ENCODE assay signal across 8 mouse cellular contexts in genomic region chr7:56050487-56050911, GRCm38 (mm10). TPM values are rescaled to one million over a fixed set of nuclear protein-coding genes. Genes with fewer than 3 reads are reported as not detected.
A peak's percentile ranks its signal among the peaks of the same experiment; 100 is the strongest.
DNase-seq lines count a peak whose midpoint lies in the region; ATAC-seq and TF ChIP-seq lines count a peak whose summit lies in the region.

No protein-coding gene starts in this region.

- no peak for TF ChIP-seq CTCF in brain, embryonic 14.5 days (IDR thresholded peaks at IDR 0.05; ENCODE audit: borderline replicate concordance, extremely low read depth, insufficient read depth, insufficient read length)

- under 1% methylated on average over 18 of the region's 18 CpGs for WGBS in forebrain, embryonic 13.5 days

- H3K4me3 ChIP-seq in forebrain, embryonic 13.5 days: peak overlapping the region; percentile 78

- peak; percentile 48 for DNase-seq in MN1 (ENCODE audit: low spot score)
- DNase-seq in brain, embryonic 14.5 days (ENCODE audit: low read depth): peak; percentile 62
- DNase-seq in heart, postnatal 25 days (ENCODE audit: low spot score): peak; percentile 2
- peak; percentile 35 to 68 for DNase-seq in kidney, postnatal 4 days
- DNase-seq in lung, postnatal 36 days: peak; percentile 43
- peak; percentile 15 for DNase-seq in right cerebral cortex, postnatal 4 days

- H3K9ac ChIP-seq in forebrain, embryonic 13.5 days: peak overlapping the region; percentile 86

- H3K4me2 ChIP-seq in forebrain, embryonic 13.5 days: peak overlapping the region; percentile 70

- intact Hi-C loops in heart, postnatal 25 days (cut with DNase I): no loop called here

- no peak for TF ChIP-seq POLR2A in brain, embryonic 14.5 days (IDR thresholded peaks at IDR 0.05; ENCODE audit: borderline replicate concordance, extremely low read depth, insufficient read depth, insufficient read length, poor library complexity, severe bottlenecking)

- no peaks in the 10 kb centered on the region for H3K9me3 ChIP-seq in forebrain, embryonic 13.5 days (replicated peaks)

- peak; percentile 35 for ATAC-seq in forebrain, embryonic 13.5 days
- ATAC-seq in megakaryocyte-erythroid progenitor cell, adult 5-6 weeks (replicated peaks; ENCODE audit: low FRiP score, low TSS enrichment, poor library complexity, severe bottlenecking): no peak

- no peaks in the 10 kb centered on the region for H3K27me3 ChIP-seq in forebrain, embryonic 13.5 days

- H3K36me3 ChIP-seq in forebrain, embryonic 13.5 days (ENCODE audit: poor library complexity, severe bottlenecking): 0 out of 2 replicates have a peak, but pooled peaks cover 4% of the 10 kb centered on the region

- peaks cover 23% of the 10 kb centered on the region for H3K4me1 ChIP-seq in forebrain, embryonic 13.5 days

- H3K27ac ChIP-seq in forebrain, embryonic 13.5 days: peak overlapping the region; percentile 85

RNA-seq across cellular contexts. Expression of gene Herc2, which starts 0.5 kb away (rescaled TPM):
- 30.3 and 39.8 TPM in 2 replicates for polyA plus RNA-seq in brain, embryonic 14.5 days (2012; rRNA removed)
- 42.3 and 45.4 TPM in 2 replicates for polyA plus RNA-seq in forebrain, embryonic 13.5 days (2015; fragmentation: Nextera tagmentation; extraction: Ambion mirVana)
- 10 to 100 TPM; 38.7 to 41.4 TPM for total RNA-seq in heart, postnatal 25 days (2021)
- total RNA-seq in megakaryocyte-erythroid progenitor cell, adult 5-6 weeks (2014; fragmentation: Nextera tagmentation): 41.7 and 59.7 TPM in 2 replicates
- total RNA-seq in megakaryocyte-erythroid progenitor cell, adult 5-6 weeks (2017): 30.8 and 51.5 TPM in 2 replicates

RNA-seq across cellular contexts. Expression of gene Nipa1, which starts 30.7 kb away (rescaled TPM):
- 18.4 and 21.6 TPM in 2 replicates for polyA plus RNA-seq in brain, embryonic 14.5 days (2012; rRNA removed)
- 14.8 and 15.8 TPM in 2 replicates for polyA plus RNA-seq in forebrain, embryonic 13.5 days (2015; fragmentation: Nextera tagmentation; extraction: Ambion mirVana)
- 1 to 10 TPM; 5.1 to 5.7 TPM for total RNA-seq in heart, postnatal 25 days (2021)
- total RNA-seq in megakaryocyte-erythroid progenitor cell, adult 5-6 weeks (2014; fragmentation: Nextera tagmentation): 12.6 and 16.9 TPM in 2 replicates
- 25.5 and 31.7 TPM in 2 replicates for total RNA-seq in megakaryocyte-erythroid progenitor cell, adult 5-6 weeks (2017)

Comparison
In these comparisons a context has a peak if more than half of its experiments do, and no peak if none do; other contexts are left out.
1. DNase-seq: peak in every context shown above with its lines; median percentile 62 in brain, embryonic 14.5 days; 52 in kidney, postnatal 4 days; 48 in MN1; 43 in lung, postnatal 36 days; 15 in right cerebral cortex, postnatal 4 days; 2 in heart, postnatal 25 days.